Mouse (Mus musculus) NIH3T3 (cell line): Measurements from ENCODE around the gene Pon2.
"Not testable (repeated sequence)": the region's sequence is repeated elsewhere in the genome, so short reads cannot be mapped to it uniquely, and the experiment has no call there.

Source experiments
- DNase-seq: peaks from one replicate; pipeline ENCODE4 v3.0.0-alpha.2; 2012; ENCODE audit warnings: low read depth

Gene Pon2

DNA sequence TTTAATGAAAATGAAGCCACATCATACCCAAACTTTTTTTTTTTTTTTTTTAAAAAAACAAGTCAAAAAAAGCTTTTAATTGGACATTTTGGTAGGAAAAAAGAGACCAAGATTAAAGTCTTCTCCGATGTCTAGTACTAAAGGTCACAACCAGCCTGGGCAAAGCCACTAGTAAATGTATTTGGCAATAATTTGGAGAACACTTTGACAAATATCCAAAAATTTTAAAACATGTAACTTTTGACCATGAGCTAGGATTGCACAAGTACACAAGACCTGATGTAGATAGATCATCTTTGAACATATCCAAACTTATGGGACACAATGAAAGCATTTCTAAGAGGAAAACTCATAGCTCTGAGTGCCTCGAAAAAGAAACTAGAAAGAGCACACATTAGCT is 74.7 kb downstream of the Pon2 start:
- DNase-seq, result not testable (repeated sequence)

- peak; percentile 31 for DNase-seq
Observed at GRCm38 (mm10) chr6:5222080-5222479, 76.2 kb downstream of the Pon2 start.

GRCm38 (mm10) chr6:5218190-5218589 is 80.1 kb downstream of the Pon2 start:
- no peak for DNase-seq
